Mouse (Mus musculus) ES-Bruce4 (cell line): ENCODE data around the gene Gm3486. TPM values are rescaled to one million over a fixed set of nuclear protein-coding genes. Genes with fewer than 3 reads are reported as not detected.
"Not testable (repeated sequence)": the region's sequence is repeated elsewhere in the genome, so short reads cannot be mapped to it uniquely, and the experiment has no call there.

ENCODE experiments used
- H3K27ac ChIP-seq: 2 replicates; pipeline ENCODE4 v1.5.1; 2012; ENCODE audit warnings: low read length, inconsistent platforms; ENCODE audit not compliant: insufficient read depth
- H3K27me3 ChIP-seq: 2 replicates; pipeline ENCODE4 v1.6.1; 2012; ENCODE audit warnings: mild to moderate bottlenecking, low read length, inconsistent platforms; ENCODE audit not compliant: control insufficient read depth, poor library complexity, insufficient read depth, severe bottlenecking
- H3K36me3 ChIP-seq: 2 replicates; pipeline ENCODE4 v1.6.1; 2012; ENCODE audit warnings: inconsistent platforms, mild to moderate bottlenecking, low read length, moderate library complexity; ENCODE audit not compliant: control insufficient read depth, poor library complexity, insufficient read depth, severe bottlenecking
- H3K4me1 ChIP-seq: one replicate; pipeline ENCODE4 v1.8.1; 2011; ENCODE audit warnings: low read length; ENCODE audit not compliant: control insufficient read depth, insufficient read depth
- H3K4me3 ChIP-seq: 2 replicates; pipeline ENCODE4 v1.5.1; 2011; ENCODE audit warnings: low read depth, mild to moderate bottlenecking, low read length
- H3K9ac ChIP-seq: 2 replicates; pipeline ENCODE4 v1.6.1; 2012; ENCODE audit warnings: low read depth, mild to moderate bottlenecking, inconsistent platforms; ENCODE audit not compliant: poor library complexity, severe bottlenecking
- H3K9me3 ChIP-seq: replicated peaks from 2 replicates; pipeline ENCODE4 v1.6.1; 2012; ENCODE audit warnings: mild to moderate bottlenecking, low read length, inconsistent platforms; ENCODE audit not compliant: control insufficient read depth, poor library complexity, insufficient read depth, severe bottlenecking
- polyA plus RNA-seq: library from polyadenylated mRNA; stranded (reverse); fragments of >200 nt; gene quantifications from 2 replicates; pipeline ENCODE4 v1.2.4, GENCODE M21; 2011; ENCODE audit warnings: low read depth; ENCODE audit not compliant: missing spikeins, insufficient read depth, insufficient read length

Gene Gm3486
- not detected in 2 replicates for polyA plus RNA-seq

- H3K27ac ChIP-seq, H3K27me3 ChIP-seq, H3K4me1 ChIP-seq, H3K36me3 ChIP-seq, H3K9ac ChIP-seq, H3K9me3 ChIP-seq, H3K4me3 ChIP-seq: not testable (repeated sequence)
Observed at GRCm38 (mm10) chr14:41489385-41489784, at the start of gene Gm3486. Gene Gm3486, minus strand, starts transcription at chr14:41489485.

DNA sequence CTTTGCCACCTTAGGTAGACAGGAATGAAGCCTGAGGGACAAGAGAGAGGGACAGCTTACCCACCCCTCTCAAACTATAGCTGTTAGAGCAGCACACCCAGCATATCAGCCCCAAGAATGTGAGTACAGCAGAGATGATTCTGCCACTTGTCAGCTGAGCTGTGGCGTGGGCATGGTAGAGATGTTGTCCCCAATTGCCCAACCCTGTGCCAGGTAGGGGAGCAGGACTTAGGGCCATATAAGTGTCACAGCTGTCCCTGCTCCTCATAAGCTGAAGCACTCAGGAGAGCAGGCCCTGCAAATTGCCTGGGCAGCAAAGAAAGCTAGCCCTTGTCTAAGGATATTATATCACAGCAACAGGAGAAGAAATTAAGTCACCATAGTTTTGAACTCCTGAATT is 35.4 kb upstream of the Gm3486 start:
- H3K9me3 ChIP-seq, H3K4me3 ChIP-seq, H3K9ac ChIP-seq, H3K27ac ChIP-seq, H3K4me1 ChIP-seq, H3K27me3 ChIP-seq, H3K36me3 ChIP-seq: not testable (repeated sequence)

- not testable (repeated sequence) for H3K36me3 ChIP-seq, H3K4me1 ChIP-seq, H3K9me3 ChIP-seq, H3K9ac ChIP-seq, H3K4me3 ChIP-seq, H3K27me3 ChIP-seq, H3K27ac ChIP-seq
Observed at GRCm38 (mm10) chr14:41520683-41521082, 31.4 kb upstream of the Gm3486 start.

DNA sequence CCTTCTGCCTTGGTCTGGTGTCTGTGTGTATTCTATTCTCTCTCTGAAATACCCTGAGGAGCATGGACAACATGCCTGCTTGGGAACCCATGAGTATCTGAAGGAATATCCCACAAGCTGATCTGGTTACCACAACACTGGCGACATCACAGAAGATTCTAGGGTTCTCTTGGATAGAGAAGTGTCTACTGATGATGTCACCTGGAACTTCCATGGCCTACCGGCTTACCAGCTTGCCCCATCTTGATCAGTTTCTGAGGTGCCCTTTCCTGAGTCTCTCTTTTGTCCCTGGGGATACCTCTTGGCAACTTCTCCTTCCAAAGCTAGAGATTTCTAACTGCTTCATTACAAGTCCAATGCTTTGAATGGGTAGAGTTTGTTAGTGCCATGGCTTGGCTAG is 35.9 kb downstream of the Gm3486 start, which contains the start of gene Gm7954:
Gm7954 (minus strand) TSS at position 101 of the 400 bp plus-strand sequence.
- not testable (repeated sequence) for H3K27me3 ChIP-seq, H3K9ac ChIP-seq, H3K9me3 ChIP-seq, H3K4me3 ChIP-seq, H3K27ac ChIP-seq, H3K4me1 ChIP-seq, H3K36me3 ChIP-seq

Other genes starting within 250 kb of the Gm3486 start
- not detected in 2 replicates for gene Gm2832, start 210.7 kb downstream of the Gm3486 start, polyA plus RNA-seq
- not detected in 2 replicates for gene Gm5798, start 140.9 kb downstream of the Gm3486 start, polyA plus RNA-seq
- not detected in 2 replicates for gene Gm7945, start 103.1 kb downstream of the Gm3486 start, polyA plus RNA-seq
- not detected in 2 replicates for gene Gm6482, start 81.2 kb downstream of the Gm3486 start, polyA plus RNA-seq
- gene Gm7954, start 36.0 kb downstream of the Gm3486 start, polyA plus RNA-seq: not detected in 2 replicates
- gene Gm7970, start 66.1 kb upstream of the Gm3486 start, polyA plus RNA-seq: not detected in 2 replicates
- not detected in 2 replicates for gene 1700049E17Rik2, start 83.7 kb upstream of the Gm3486 start, polyA plus RNA-seq
- not detected in 2 replicates for gene Gm3072, start 135.1 kb upstream of the Gm3486 start, polyA plus RNA-seq
- gene Gm3676, start 157.0 kb upstream of the Gm3486 start, polyA plus RNA-seq: not detected in 2 replicates
- not detected in 2 replicates for gene Gm8068, start 212.4 kb upstream of the Gm3486 start, polyA plus RNA-seq